Mouse (Mus musculus): ENCODE results near the gene Aff1. TPM values are rescaled to one million over a fixed set of nuclear protein-coding genes. Genes with fewer than 3 reads are reported as not detected.

The Aff1 gene
- polyA plus RNA-seq, 1 experiment from 2014 or later, result 2.5 TPM

DNA sequence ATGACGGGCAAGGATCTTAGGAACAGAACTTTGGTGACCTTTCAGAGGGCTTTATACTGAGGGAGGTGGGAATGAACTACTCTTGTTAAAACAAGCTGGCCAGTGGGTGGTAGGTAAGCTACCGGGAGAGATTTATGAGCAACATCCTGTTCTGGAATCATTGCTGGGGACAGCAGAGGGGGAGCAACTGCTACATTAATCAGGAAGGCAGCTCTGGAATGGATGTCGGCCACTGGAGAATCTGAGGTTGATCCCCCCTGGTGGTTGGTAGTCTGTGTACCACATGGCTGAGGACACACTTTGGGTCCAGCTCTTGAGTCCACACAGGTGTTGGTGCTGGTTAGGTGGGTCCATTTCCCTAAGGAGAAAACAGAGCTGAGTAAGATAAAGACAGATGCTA, 38.6 kb downstream of the Aff1 start:
- no peaks in the 10 kb centered on the region for H3K9me3 ChIP-seq
- no peaks in the 10 kb centered on the region for H3K4me1 ChIP-seq (replicated peaks)
- H3K9ac ChIP-seq, result no peak overlapping the region
- H3K36me3 ChIP-seq, result no peaks in the 10 kb centered on the region
- no peaks in the 10 kb centered on the region for H3K27me3 ChIP-seq
- no peak for ATAC-seq (ENCODE audit: low FRiP score, low read depth)
- H3K27ac ChIP-seq (replicated peaks), result no peak overlapping the region
- WGBS, result 66% methylated on average over 3 of the region's 3 CpGs
- H3K4me3 ChIP-seq, result no peak overlapping the region
- no peak overlapping the region for H3K4me2 ChIP-seq

DNA sequence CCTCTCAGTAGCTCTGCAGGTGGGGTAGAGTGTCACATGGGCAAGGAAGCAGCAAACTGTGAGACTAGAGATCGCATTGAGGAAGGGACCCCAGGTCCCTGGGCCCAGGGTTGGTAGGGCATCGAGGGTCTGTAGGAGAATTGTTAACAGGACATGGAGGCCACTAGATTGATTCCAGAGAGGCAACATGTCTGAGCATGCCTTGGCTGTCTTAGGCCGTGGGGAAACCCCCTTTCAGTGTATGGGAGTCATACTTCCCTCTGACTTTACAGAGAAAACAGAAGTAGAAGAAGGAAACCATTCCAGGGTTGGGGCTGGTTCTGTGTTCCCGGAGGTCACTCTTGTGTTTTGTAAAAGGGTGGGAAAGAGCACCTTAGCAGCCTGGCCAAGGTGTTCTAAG, 40.4 kb downstream of the Aff1 start:
- Histone ChIP-seq H3K4me3 (no peak overlapping the region), H3K9me3 (no peaks in the 10 kb centered on the region), H3K27me3 (no peaks in the 10 kb centered on the region), H3K27ac (replicated peaks) (no peak overlapping the region), H3K4me1 (replicated peaks) (no peaks in the 10 kb centered on the region), H3K9ac (no peak overlapping the region), H3K36me3 (no peaks in the 10 kb centered on the region), H3K4me2 (no peak overlapping the region)
- no peak for ATAC-seq (ENCODE audit: low FRiP score, low read depth)
- 95% methylated on average over 4 of the region's 4 CpGs for WGBS

DNA sequence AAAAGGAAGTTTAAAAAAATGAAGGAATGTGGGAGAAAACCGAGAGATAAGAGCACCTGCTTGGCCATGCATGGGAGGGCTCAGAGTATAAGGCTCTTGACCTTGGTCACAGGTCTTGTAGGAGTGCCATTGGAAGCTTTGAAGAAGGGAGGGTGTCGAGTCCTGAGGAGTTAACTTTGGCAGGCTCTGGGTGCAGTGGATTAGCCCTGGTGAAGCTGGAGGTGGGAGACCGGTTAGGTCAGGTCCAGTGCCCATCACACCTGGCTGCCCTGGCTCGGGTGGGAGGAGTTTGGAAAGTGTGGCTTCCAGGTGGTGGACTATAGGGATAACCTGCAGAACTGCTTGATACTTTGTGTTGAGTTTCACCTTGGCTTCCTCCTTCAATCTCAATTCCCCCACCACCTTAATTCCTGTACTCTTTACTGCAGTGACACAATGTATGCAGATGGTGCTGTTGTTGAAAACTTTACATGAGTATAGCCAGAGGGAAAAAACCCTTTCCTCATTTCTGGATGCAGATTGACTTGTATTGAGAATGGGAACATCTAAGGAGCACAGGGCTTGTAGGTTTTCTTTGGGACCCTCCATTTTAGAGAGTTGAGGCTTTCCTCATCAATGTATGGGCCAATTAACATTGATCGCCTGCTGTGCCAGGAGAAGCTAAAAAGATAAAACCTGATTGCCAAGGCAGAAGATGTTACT, 43.4 kb downstream of the Aff1 start:
- Histone ChIP-seq H3K27ac (replicated peaks) (no peak overlapping the region), H3K9me3 (no peaks in the 10 kb centered on the region), H3K9ac (no peak overlapping the region), H3K36me3 (no peaks in the 10 kb centered on the region), H3K27me3 (no peaks in the 10 kb centered on the region), H3K4me3 (no peak overlapping the region), H3K4me2 (no peak overlapping the region), H3K4me1 (replicated peaks) (no peaks in the 10 kb centered on the region)
- no peak for ATAC-seq (ENCODE audit: low FRiP score, low read depth)
- WGBS, result 75% methylated on average over 5 of the region's 5 CpGs

DNA sequence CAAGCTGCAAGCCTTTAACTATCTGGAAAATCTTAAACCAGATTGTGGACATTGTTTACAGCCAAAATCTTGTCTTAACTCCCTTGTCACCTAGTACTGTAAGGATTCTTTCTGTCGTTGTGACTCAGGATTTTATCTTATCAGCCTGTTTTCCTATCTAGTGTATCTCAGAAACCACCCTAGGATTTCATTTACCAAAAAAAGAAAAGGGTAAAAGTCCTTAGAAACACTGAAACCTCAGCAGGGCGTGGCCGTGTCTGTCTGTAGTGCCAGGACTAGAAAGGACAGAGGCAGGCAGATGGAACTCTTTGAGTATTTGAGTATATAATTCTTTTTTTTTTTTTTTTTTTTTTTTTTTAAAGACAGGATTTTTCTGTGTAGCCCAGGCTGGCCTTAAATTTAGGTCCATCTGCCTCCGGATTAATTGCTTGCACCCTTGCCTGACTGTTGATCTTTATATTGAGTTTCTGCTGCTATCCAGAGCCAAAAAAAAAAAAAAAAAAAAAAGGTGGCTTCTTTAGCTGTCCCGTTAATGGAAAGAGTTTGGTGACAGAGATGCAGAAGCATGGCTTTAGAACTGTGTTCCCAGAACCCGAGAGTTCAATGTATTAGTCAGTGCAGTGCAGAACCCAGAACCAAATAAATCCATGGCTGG, 44.5 kb downstream of the Aff1 start:
- H3K27ac ChIP-seq (replicated peaks), result no peak overlapping the region
- no peaks in the 10 kb centered on the region for H3K36me3 ChIP-seq
- H3K9ac ChIP-seq, result no peak overlapping the region
- 70% methylated on average over 6 of the region's 6 CpGs for WGBS
- no peaks in the 10 kb centered on the region for H3K9me3 ChIP-seq
- no peaks in the 10 kb centered on the region for H3K4me1 ChIP-seq (replicated peaks)
- no peak overlapping the region for H3K4me3 ChIP-seq
- no peak for ATAC-seq (ENCODE audit: low FRiP score, low read depth)
- no peak overlapping the region for H3K4me2 ChIP-seq
- no peaks in the 10 kb centered on the region for H3K27me3 ChIP-seq

DNA sequence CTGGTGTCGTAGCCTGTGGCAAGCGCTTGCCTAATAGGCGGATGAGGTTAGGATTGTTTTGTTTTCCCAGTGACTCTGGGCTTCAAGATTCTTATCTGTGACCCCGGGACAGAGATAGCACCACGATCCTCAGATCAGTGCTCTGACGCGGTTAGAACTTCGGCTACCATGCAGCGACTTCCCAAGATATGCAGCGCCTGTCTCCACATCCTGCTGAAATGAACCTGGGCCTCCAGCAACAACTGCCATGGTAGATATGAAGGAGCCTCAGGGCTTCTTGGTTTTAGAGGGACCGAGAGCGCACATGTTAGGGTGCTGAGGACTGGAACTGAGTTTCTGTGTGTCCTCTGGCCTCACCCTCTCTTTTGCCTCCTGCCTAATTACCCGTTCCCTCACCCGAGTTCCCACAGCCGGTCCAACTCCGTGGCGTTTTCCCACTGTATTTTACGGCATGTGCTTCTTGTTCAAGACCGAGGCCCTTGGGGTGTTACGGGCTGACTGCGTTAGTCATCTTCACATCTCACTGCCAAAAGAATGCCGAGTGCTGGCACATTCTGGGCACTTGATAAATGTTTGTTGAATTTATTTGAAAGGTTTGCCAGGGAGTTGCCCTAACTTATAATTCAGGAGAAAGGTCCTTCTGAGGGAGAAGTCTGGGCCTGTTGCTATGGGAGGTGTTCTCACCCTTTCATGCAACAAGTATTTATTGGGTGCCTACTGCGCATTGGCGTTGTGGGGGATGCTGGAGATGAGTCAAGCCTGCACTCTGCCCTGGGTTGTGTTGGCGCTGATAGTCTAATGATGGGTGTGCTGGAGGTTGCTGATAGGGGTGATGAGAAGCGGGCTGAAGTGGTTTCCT, 45.3 kb downstream of the Aff1 start:
- Histone ChIP-seq H3K9ac (no peak overlapping the region), H3K36me3 (no peaks in the 10 kb centered on the region), H3K4me1 (replicated peaks) (no peaks in the 10 kb centered on the region), H3K9me3 (no peaks in the 10 kb centered on the region), H3K27me3 (no peaks in the 10 kb centered on the region), H3K27ac (replicated peaks) (no peak overlapping the region), H3K4me3 (no peak overlapping the region), H3K4me2 (no peak overlapping the region)
- WGBS, result 80% methylated on average over 26 of the region's 26 CpGs
- no peak for ATAC-seq (ENCODE audit: low FRiP score, low read depth)

DNA sequence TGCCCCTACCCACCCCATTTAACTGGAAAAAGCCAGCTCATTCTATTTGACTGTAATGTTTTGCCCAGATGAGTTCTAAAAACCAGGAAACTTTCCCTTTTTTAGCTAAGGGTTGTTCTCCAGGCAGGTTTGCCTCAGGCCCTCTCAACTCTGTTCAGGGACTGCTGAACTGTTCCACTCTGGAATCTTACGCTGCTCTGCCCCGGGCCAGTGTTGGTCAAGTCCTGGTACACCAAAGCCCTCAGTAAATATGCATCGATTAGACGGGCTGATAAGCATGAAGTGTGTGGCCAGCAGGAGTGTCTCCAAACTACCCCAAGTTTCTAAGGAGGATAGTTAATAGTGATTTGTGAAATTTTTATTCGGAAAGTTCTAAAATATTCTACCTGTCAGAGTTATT, 46.3 kb downstream of the Aff1 start:
- H3K9me3 ChIP-seq, result no peaks in the 10 kb centered on the region
- H3K27ac ChIP-seq (replicated peaks), result no peak overlapping the region
- no peak overlapping the region for H3K4me3 ChIP-seq
- no peak overlapping the region for H3K9ac ChIP-seq
- no peaks in the 10 kb centered on the region for H3K4me1 ChIP-seq (replicated peaks)
- no peak for ATAC-seq (ENCODE audit: low FRiP score, low read depth)
- no peak overlapping the region for H3K4me2 ChIP-seq
- 87% methylated on average over 5 of the region's 5 CpGs for WGBS
- H3K27me3 ChIP-seq, result no peaks in the 10 kb centered on the region
- no peaks in the 10 kb centered on the region for H3K36me3 ChIP-seq

DNA sequence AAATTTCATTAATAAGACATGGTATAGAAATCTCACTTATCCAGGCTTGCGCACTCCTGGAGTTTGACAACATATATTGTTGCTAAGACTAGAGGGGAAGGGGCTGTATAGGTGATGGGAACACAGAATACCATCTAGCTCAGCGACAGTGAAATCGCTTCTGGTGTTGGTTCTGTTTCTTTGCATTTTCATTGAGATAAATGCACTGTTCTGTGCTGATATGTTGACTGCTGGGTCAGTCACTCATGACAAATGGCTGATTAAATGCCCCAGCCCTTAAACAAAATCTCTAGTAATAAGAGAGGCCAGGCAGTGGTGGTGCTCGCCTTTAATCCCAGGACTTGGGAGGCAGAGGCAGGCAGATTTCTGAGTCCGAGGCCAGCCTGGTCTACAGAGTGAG, 47.0 kb downstream of the Aff1 start:
- no peak for ATAC-seq (ENCODE audit: low FRiP score, low read depth)
- H3K4me3 ChIP-seq, result no peak overlapping the region
- no peak overlapping the region for H3K4me2 ChIP-seq
- H3K27ac ChIP-seq (replicated peaks), result no peak overlapping the region
- H3K9me3 ChIP-seq, result no peaks in the 10 kb centered on the region
- no peaks in the 10 kb centered on the region for H3K36me3 ChIP-seq
- no peaks in the 10 kb centered on the region for H3K27me3 ChIP-seq
- H3K4me1 ChIP-seq (replicated peaks), result no peaks in the 10 kb centered on the region
- WGBS, result 96% methylated on average over 5 of the region's 5 CpGs
- H3K9ac ChIP-seq, result no peak overlapping the region

DNA sequence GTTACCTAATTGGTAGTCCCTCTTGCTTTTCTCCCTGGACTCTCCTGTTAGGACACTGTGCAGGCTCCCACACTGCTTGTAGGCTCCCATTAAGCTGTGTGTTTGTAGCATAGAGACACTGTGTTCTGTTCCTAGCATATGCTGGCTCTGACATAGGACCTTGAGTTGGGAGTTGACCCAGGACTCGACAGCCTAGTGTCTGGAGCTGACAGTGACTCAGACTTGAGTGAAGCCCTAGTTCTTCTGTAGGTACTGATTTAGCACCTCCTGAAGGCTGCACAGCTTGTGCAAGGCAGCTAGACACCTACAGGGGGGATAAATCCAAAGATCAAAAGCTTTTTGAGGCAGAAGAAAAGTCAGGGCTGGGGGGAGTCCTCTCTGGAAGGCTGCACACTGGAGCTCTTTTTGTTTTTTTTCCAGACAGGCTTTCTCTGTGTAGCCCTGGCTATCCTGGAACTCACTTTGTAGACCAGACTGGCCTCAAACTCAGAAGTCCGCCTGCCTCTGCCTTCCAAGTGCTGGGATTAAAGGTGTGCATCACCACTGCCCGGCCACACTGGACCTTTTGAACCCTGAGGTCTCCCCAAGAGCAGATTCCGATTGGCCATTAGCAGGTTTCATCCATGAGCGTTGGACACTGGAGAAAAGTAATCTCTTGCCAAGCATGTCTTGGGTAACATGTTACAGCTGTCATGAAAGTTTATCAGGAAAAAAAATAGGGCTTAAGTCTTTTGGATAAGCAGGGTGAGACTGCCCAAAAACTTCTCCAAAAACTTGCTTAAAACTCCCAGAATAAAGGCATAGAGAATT, 48.1 kb downstream of the Aff1 start:
- Histone ChIP-seq H3K27me3 (no peaks in the 10 kb centered on the region), H3K4me1 (replicated peaks) (no peaks in the 10 kb centered on the region), H3K9ac (no peak overlapping the region), H3K4me3 (no peak overlapping the region), H3K27ac (replicated peaks) (no peak overlapping the region), H3K36me3 (no peaks in the 10 kb centered on the region), H3K9me3 (no peaks in the 10 kb centered on the region), H3K4me2 (no peak overlapping the region)
- ATAC-seq (ENCODE audit: low FRiP score, low read depth), result no peak
- WGBS, result 81% methylated on average over 5 of the region's 5 CpGs

DNA sequence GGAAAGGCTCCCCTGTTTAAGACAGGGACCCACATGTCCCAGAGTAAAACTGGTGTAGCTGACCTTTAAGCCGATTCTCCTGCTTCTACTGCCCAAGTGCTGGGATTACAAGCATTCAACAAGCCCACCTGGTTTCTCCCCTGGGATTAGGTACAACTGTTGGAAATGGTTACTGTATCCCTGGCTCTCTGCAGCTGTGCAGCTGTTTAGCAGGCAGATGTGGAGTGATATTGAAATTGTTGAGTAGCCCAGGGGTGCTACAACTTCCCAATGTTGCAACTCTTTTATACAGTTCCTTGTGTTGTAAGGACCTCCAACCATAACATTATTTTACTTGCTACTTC, 48.7 kb downstream of the Aff1 start:
- H3K4me2 ChIP-seq, result no peak overlapping the region
- no peaks in the 10 kb centered on the region for H3K36me3 ChIP-seq
- no peaks in the 10 kb centered on the region for H3K9me3 ChIP-seq
- no peak overlapping the region for H3K27ac ChIP-seq (replicated peaks)
- no peak overlapping the region for H3K4me3 ChIP-seq
- no peak overlapping the region for H3K9ac ChIP-seq
- no peaks in the 10 kb centered on the region for H3K27me3 ChIP-seq
- H3K4me1 ChIP-seq (replicated peaks), result no peaks in the 10 kb centered on the region
- 97% methylated on average over 1 of the region's 1 CpGs for WGBS
- ATAC-seq (ENCODE audit: low FRiP score, low read depth), result no peak

DNA sequence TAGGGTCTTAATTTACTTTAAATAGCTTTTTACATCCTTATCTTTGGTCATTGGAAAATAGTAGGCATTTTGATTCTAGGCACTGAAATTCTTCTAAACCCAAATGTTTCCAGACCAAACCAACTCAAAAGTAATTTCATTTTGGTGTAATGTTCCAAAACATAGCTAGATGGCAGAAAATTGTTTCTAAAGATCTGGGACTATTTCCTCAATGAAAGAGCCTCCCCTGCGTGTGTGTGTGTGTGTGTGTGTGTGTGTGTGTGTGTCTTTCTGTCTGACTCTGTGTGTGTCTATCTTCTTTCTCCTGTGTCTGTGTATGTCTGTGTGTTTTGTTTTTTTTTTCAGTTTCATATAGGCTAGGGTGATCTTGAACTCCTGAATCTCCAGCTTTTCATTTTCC, 49.3 kb downstream of the Aff1 start:
- Histone ChIP-seq H3K27me3 (no peaks in the 10 kb centered on the region), H3K27ac (replicated peaks) (no peak overlapping the region), H3K4me2 (no peak overlapping the region), H3K4me1 (replicated peaks) (no peaks in the 10 kb centered on the region), H3K9ac (no peak overlapping the region), H3K9me3 (no peaks in the 10 kb centered on the region), H3K36me3 (no peaks in the 10 kb centered on the region), H3K4me3 (no peak overlapping the region)
- no peak for ATAC-seq (ENCODE audit: low FRiP score, low read depth)
- 71% methylated on average over 1 of the region's 1 CpGs for WGBS

DNA sequence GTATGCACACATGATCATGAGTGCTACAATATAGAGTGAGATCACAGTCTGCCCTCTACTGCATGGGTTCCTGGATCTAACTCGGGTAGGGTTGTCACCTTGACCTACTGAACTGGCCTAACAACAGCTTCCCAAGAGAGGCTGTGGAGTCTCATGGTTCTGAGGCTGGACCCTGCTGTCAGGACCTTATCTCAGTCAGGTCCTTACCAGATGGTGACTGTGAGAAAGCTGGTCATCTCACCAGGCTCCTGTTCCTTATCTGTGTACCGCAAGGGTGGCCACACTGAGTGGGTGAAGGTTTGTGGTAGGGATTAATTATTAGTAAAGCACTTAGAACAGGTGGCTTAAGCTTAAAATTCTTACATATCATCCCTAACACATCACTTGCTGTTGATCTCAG, 49.8 kb downstream of the Aff1 start:
- no peak for ATAC-seq (ENCODE audit: low FRiP score, low read depth)
- 84% methylated on average over 2 of the region's 2 CpGs for WGBS
- Histone ChIP-seq H3K27ac (replicated peaks) (no peak overlapping the region), H3K27me3 (no peaks in the 10 kb centered on the region), H3K36me3 (no peaks in the 10 kb centered on the region), H3K4me3 (no peak overlapping the region), H3K4me1 (replicated peaks) (no peaks in the 10 kb centered on the region), H3K9ac (no peak overlapping the region), H3K9me3 (no peaks in the 10 kb centered on the region), H3K4me2 (no peak overlapping the region)

DNA sequence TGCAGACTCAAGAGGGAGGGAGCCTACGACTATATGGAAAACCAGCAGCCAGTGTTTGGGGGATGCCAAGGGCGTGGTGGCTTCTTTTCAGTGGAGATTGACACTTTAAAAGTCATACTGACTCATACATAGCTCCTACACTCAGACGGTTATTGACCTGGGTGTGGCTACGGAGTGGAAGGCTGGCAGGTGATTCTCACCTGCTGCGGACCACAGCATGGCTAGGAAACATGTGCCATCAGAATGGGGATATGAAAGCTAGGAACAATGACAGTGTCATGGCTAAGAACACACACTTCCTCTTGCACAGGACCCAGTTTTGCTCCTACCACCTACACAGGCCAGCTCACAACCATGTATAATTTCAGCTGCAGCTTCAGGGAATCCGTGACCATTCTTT, 52.4 kb downstream of the Aff1 start:
- 77% methylated on average over 6 of the region's 6 CpGs for WGBS
- Histone ChIP-seq H3K4me1 (replicated peaks) (no peaks in the 10 kb centered on the region), H3K4me2 (no peak overlapping the region), H3K36me3 (no peaks in the 10 kb centered on the region), H3K27ac (replicated peaks) (no peak overlapping the region), H3K4me3 (no peak overlapping the region), H3K9ac (no peak overlapping the region), H3K9me3 (no peaks in the 10 kb centered on the region), H3K27me3 (0 out of 2 replicates have a peak, but pooled peaks cover 3% of the 10 kb centered on the region)
- no peak for ATAC-seq (ENCODE audit: low FRiP score, low read depth)
